Mouse (Mus musculus) lung, postnatal 0 days (tissue): ENCODE measurements around the gene Plod1.

Experiments used
- CTCF ChIP-seq: IDR thresholded peaks from 2 replicates; pipeline ENCODE4 v1.5.1; 2016; ENCODE audit warnings: antibody characterized with exemption, mild to moderate bottlenecking
- EP300 ChIP-seq: IDR thresholded peaks from 2 replicates; pipeline ENCODE4 v1.6.1; 2016; ENCODE audit warnings: antibody characterized with exemption, mild to moderate bottlenecking, control low read depth

DNA sequence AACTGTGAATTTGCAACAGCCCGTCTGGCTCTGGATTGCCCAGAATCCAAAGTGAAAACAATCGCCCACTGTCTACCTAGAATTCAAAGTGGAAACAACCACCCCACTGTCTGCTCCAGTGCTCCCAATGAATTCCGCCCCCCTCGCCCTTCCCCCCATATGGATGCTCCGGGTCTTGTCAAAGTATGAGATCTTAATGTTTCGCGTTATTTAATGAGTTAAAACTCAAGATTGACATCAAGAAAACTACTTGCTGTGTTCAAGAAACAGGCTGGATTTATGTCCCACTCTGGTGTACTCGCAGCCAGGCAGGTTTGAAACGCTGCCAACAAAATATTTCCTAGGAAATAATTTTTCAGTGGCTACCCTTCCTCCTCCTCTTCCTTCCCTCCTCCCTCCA is 3.5 kb upstream of the Plod1 start:
- TF ChIP-seq CTCF = no peak
- no peak for TF ChIP-seq EP300
